Mouse (Mus musculus): ENCODE results near the gene Rpain.
A peak's percentile ranks its signal among the peaks of the same experiment; 100 is the strongest.

The Rpain gene

DNA sequence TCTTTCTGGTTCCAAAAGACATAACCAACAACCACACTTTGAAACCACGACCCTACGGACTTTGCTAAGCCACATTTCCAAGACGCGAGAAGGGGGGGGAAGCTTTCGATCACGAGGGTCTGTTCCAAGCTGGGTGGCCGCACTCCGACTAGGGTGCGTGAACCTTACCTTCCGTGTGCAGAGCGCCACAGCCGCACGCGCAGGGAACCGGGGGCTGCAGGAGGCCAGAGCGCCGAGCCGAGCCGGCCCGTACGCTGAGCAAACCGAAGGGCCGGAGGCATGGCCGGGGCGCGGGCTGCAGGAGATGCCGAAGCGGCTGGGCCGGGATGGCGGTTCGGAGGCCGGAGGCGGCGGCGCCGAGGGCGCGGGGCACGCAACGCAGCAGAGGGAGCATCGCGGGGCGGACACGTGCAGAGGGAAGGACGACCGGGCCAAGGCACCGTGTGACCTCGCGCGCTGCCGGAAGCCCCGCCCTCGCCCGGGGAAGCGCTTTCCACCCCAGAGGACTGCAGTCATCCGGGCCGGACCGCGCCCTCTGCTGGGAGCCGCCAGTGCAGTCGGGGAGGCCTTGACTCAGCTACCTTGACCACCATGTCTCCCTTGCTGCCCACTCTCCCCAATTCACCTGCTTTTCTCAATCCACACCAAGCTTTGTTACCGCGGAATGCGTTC, 12.7 kb downstream of the Rpain start, which contains the start of gene C1qbp:
TSS of gene C1qbp (minus strand) at position 470 of the 672 bp plus-strand sequence.
- DNase-seq (ENCODE audit: inconsistent age in 2 of 2, low spot score in 1 of 2): peak; percentile 94 to 98

DNA sequence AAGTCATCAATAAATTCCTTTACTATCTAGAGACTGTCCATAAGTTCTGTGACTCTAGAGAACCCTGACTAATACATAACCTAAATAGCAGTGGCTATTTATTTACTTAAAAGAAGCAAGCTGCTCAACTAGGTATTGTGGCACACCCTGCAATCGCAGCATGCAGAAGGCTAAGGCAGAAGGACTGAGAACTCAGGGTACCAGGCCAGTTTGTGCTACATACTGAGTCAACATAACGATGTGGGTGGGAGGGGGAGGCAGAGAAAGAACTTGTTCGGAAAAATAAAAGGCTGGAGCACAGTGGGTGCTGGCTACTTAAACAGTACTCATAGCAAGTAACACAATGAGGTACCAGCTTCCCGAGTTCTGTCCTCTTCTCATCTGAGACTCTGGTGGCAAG, 31.2 kb downstream of the Rpain start:
- no peak for DNase-seq (ENCODE audit: inconsistent age in 2 of 2, low spot score in 1 of 2)

- no peak for DNase-seq (ENCODE audit: inconsistent age in 2 of 2, low spot score in 1 of 2)
These were observed 33.8 kb downstream of the Rpain start for GRCm38 (mm10) chr11:71003611-71004315.

DNA sequence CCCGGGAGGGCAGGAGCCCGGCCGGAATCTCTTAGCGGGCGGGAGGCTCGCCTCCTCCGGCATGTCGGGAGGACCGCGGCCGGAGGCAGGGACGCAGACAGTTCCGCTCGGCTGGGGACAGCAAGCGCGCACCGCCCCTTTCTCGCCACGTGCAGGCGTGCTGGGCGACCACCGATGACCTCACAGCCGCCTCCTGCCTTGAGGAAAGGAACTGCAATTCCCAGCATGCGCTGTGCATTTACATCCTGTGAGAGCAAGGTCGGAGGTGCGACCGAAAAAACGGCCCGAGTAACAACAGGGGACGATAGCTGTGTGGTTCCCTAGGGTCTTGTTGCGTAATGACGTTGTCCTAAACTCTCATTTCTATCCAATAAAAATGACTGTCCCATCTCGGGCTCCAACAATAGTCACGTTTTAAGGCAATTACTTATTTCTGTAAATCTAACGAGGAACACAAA, 34.3 kb downstream of the Rpain start, which contains the start of gene Dhx33:
TSS of gene Dhx33 (minus strand) at position 122 of the 458 bp plus-strand sequence.
- DNase-seq (ENCODE audit: inconsistent age in 2 of 2, low spot score in 1 of 2): peak; percentile 98 to 99

DNA sequence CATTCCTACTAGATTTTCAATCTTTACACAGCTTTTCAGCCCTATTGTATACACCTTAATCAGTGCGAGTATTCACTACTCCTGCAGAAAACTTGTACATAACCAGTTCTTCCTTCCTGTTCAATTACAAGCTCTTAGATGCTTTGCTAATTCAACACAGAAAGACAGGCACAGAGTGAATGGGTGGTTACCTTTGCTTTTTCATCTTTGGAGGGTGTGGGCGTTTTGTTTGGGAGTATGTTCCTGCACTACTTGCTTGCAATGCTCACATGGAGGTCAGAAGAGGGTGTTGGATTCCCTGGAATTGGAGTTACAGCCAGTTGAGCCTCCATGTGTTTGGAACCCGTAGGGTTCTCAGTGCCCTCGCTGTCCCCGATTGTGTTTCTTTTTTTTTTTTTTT, 35.0 kb downstream of the Rpain start:
- DNase-seq (ENCODE audit: inconsistent age in 2 of 2, low spot score in 1 of 2): peak in 1 of 2 experiments; percentile 65

- peak; percentile 65 to 79 for DNase-seq (ENCODE audit: inconsistent age in 2 of 2, low spot score in 1 of 2)
These were observed 37.0 kb downstream of the Rpain start for GRCm38 (mm10) chr11:71007026-71007425.

DNA sequence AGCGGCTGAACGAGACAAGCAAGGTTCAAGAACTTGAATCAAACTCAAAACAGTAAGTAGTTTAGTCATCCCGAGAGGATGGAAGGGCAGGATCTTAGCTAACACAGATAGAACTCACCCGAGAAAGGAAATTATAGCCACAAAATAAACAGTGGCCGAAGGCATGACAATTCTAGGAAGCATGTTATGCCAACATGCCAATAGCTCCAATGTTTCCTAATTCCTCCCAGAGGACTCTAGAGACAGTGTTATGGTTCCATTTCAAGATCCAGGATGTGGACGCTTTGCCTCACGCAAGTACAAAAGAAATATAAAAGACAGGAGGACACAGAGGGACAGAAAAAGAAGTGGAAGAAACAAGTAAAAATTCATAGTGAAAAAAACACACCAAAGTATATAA, 37.8 kb downstream of the Rpain start:
- no peak for DNase-seq (ENCODE audit: inconsistent age in 2 of 2, low spot score in 1 of 2)

DNA sequence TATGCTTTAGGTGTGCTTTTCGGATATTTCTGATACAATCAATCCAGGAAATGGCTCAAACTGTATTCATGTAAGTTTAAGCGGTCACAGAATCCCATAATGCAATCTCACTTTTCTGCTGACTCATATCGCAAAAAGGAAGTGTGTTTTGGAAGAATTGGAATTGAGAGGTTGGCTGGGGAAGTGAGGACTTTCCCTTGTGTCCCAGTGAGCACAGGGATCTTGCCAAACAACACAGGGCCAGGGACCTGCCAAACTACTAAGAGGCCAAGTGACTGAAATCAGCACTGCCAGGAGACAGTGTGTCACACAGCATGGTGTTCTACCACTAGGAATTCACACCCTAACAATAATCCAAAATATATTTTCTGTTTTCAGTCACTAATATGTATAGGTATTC, 38.3 kb downstream of the Rpain start:
- peak; percentile 27 to 71 for DNase-seq (ENCODE audit: inconsistent age in 2 of 2, low spot score in 1 of 2)

- no peak for DNase-seq (ENCODE audit: inconsistent age in 2 of 2, low spot score in 1 of 2)
These were observed 42.7 kb downstream of the Rpain start for GRCm38 (mm10) chr11:71012743-71013142.

DNA sequence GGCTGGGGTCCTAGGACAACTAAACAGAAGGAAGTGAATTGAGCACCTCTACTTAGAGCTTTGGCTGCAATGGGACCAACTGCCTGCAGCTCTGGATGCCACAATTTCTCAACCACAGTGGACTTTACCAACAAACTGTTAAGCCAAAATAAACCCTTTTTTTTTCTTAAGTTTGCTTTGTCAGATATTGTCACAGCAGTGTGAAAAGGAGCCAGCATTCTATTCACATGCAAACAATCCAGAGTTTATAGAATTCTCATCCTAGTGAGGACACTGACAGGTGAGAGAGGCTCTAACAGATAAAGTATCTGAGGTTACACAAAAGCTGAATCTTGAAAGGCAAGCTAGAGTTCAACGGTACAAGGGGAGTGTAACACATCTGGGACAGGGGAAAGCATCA, 47.0 kb downstream of the Rpain start:
- DNase-seq (ENCODE audit: inconsistent age in 2 of 2, low spot score in 1 of 2): no peak

GRCm38 (mm10) chr11:71018416-71019200, 48.6 kb downstream of the Rpain start:
- no peak for DNase-seq (ENCODE audit: inconsistent age in 2 of 2, low spot score in 1 of 2)

DNA sequence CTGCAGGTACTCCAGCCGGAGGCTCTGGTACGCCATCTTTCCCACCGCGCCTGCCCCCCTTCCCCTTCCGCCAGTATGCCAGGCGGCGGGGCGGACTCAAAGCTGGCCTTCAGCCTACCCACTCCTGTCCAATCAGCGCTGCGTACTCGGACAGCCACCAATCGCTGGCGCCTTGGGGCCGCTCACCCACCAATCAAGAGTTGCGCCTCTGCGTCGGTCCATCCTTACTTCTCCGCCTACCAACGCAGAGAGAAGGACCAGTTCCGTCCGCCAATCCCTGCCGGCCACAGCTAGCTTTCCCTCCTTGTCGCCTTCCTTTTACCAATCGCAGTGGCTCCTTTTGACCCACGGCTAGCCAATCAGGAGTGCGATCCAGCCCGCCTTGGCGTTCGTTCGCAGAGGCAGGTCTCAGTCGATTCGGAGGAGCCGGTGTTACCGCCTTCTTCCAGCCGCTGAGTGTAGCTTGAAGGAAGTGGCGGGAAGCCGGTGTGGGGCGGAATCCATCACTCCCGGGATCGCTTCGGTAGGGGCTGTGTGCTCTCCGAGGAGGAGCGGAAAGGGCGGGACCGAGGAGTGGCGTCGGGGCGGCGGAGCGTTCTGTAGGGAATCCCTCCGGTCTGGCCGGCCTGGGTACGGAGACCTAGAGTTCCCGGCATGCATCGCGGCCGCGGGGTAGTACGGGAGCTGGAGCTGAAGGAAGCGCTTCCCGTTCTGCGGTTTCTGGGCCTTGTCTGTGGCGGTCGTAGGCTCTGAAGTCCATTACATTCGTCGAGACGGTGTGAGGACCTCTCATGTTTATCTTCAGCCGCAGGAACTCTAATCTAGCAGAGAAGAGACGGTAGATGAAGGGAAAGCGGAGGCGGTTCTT, 49.4 kb downstream of the Rpain start, which contains the start of the genes Mis12 and Derl2:
TSS of gene Mis12 (plus strand) at position 411 of the 868 bp plus-strand sequence.
TSS of gene Derl2 (minus strand) at position 641 of the 868 bp plus-strand sequence.
- peak; percentile 99 for DNase-seq (ENCODE audit: inconsistent age in 2 of 2, low spot score in 1 of 2)

Data from adrenal gland, adult (tissue).